Comparison of ENCODE assay signal across 9 mouse cellular contexts in genomic region chr16:39984205-39984634, GRCm38 (mm10). TPM values are rescaled to one million over a fixed set of nuclear protein-coding genes. Genes with fewer than 3 reads are reported as not detected.
DNase-seq lines count a peak whose midpoint lies in the region; ATAC-seq and TF ChIP-seq lines count a peak whose summit lies in the region.
"Had no signal": no experiment of that assay in that cellular context is flagged by ENCODE, and none has a peak within 500 bp of the region (broad histone marks: within the 10 kb centered on the region; RNA-seq: fewer than 3 reads in every experiment).

TSS of gene Lsamp (plus strand) at chr16:39984361.

- no peak within 1 kb of the TSS for H3K27ac ChIP-seq in kidney, embryonic 14.5 days (ENCODE audit: low read depth, low read length)
- no peak within 1 kb of the TSS for H3K27ac ChIP-seq in limb, embryonic 11.5 days (replicated peaks; ENCODE audit: low read depth, low read length)
- H3K27ac ChIP-seq in midbrain, embryonic 16.5 days (ENCODE audit: low read length): peak within 1 kb of the TSS; percentile 91
- H3K27ac ChIP-seq in testis, adult 2 months (ENCODE audit: control insufficient read depth, insufficient read depth, low read depth, low read length): no peak within 1 kb of the TSS

- peak within 1 kb of the TSS; percentile 37; the same call in 1 of the 2 replicates for H3K9ac ChIP-seq in kidney, embryonic 14.5 days (ENCODE audit: low read depth, low read length)
- peak within 1 kb of the TSS; percentile 40; the same call in 1 of the 2 replicates for H3K9ac ChIP-seq in limb, embryonic 11.5 days (ENCODE audit: low read length)
- peak within 1 kb of the TSS; percentile 89 for H3K9ac ChIP-seq in midbrain, embryonic 16.5 days (ENCODE audit: low read depth, low read length)

- no peak for TF ChIP-seq POLR2A in testis, adult 2 months (IDR thresholded peaks at IDR 0.05; ENCODE audit: control insufficient read depth, low read depth, low read length)

- peak; percentile 98 for ATAC-seq in kidney, embryonic 14.5 days (ENCODE audit: low FRiP score, low TSS enrichment)
- peak; percentile 94 for ATAC-seq in limb, embryonic 11.5 days (ENCODE audit: insufficient number of reproducible peaks, low FRiP score, low TSS enrichment, low read depth)
- ATAC-seq in midbrain, embryonic 16.5 days: peak; percentile 97

- DNase-seq in adrenal gland, postnatal 10 days: peak; percentile 83
- DNase-seq in cerebellum, postnatal 36 days: peak; percentile 90 to 96
- DNase-seq in gastrocnemius, postnatal 14 days: peak; percentile 39
- DNase-seq in limb, embryonic 11.5 days (ENCODE audit: low spot score): peak; percentile 89
- DNase-seq in T-cell, adult 2 months (ENCODE audit: low spot score): no peak

- WGBS in kidney, embryonic 14.5 days: under 1% methylated on average over 24 of the region's 24 CpGs
- WGBS in limb, embryonic 11.5 days: 2% methylated on average over 24 of the region's 24 CpGs
- 0% methylated on average over 24 of the region's 24 CpGs for WGBS in midbrain, embryonic 16.5 days

- no peaks in the 10 kb centered on the region for H3K9me3 ChIP-seq in kidney, embryonic 14.5 days (ENCODE audit: control insufficient read depth, low read length)
- H3K9me3 ChIP-seq in limb, embryonic 11.5 days (ENCODE audit: control insufficient read depth, low read length): no peaks in the 10 kb centered on the region
- H3K9me3 ChIP-seq in midbrain, embryonic 16.5 days (replicated peaks; ENCODE audit: control insufficient read depth, low read length, poor library complexity, severe bottlenecking): no peaks in the 10 kb centered on the region

- H3K4me2 ChIP-seq in kidney, embryonic 14.5 days (replicated peaks; ENCODE audit: low read depth, low read length): peak within 1 kb of the TSS; percentile 94
- peak within 1 kb of the TSS; percentile 94 for H3K4me2 ChIP-seq in limb, embryonic 11.5 days (ENCODE audit: low read depth, severe bottlenecking)
- peak within 1 kb of the TSS; percentile 56 for H3K4me2 ChIP-seq in midbrain, embryonic 16.5 days (ENCODE audit: low read length)

- TF ChIP-seq CTCF in testis, adult 2 months (IDR thresholded peaks at IDR 0.05; ENCODE audit: control insufficient read depth, insufficient read depth, insufficient replicate concordance, low read depth, low read length): peak; percentile 46; the same call in 1 of the 2 replicates

- 0 out of 2 replicates have a peak, but pooled peaks cover 4% of the 10 kb centered on the region for H3K27me3 ChIP-seq in kidney, embryonic 14.5 days (ENCODE audit: control insufficient read depth, insufficient read depth, low read length)
- no peaks in the 10 kb centered on the region for H3K27me3 ChIP-seq in limb, embryonic 11.5 days (ENCODE audit: control insufficient read depth, insufficient read depth, low read length)
- H3K27me3 ChIP-seq in midbrain, embryonic 16.5 days (ENCODE audit: control insufficient read depth, insufficient read depth, low read depth, low read length): no peaks in the 10 kb centered on the region
- H3K27me3 ChIP-seq in testis, adult 2 months (ENCODE audit: control insufficient read depth, insufficient read depth, low read length): no peaks in the 10 kb centered on the region; the same call in 1 of the 2 replicates

- H3K4me1 ChIP-seq in kidney, embryonic 14.5 days (ENCODE audit: control insufficient read depth, insufficient read depth, low read length): no peaks in the 10 kb centered on the region
- H3K4me1 ChIP-seq in limb, embryonic 11.5 days (ENCODE audit: control insufficient read depth, insufficient read depth, low read length): no peaks in the 10 kb centered on the region
- H3K4me1 ChIP-seq in midbrain, embryonic 16.5 days (ENCODE audit: control insufficient read depth, insufficient read depth, low read length): peaks cover 12% of the 10 kb centered on the region
- peaks cover 9% of the 10 kb centered on the region for H3K4me1 ChIP-seq in testis, adult 2 months (ENCODE audit: control insufficient read depth, insufficient read depth, low read length)

- intact Hi-C loops in gastrocnemius, postnatal 14 days (cut with DNase I; ENCODE audit: low total_unique reads): no loop called here

- no peaks in the 10 kb centered on the region for H3K36me3 ChIP-seq in kidney, embryonic 14.5 days (ENCODE audit: control insufficient read depth, insufficient read depth, low read length)
- H3K36me3 ChIP-seq in limb, embryonic 11.5 days (ENCODE audit: control insufficient read depth, insufficient read depth, low read length): no peaks in the 10 kb centered on the region; the same call in 1 of the 2 replicates
- H3K36me3 ChIP-seq in midbrain, embryonic 16.5 days (ENCODE audit: control insufficient read depth, insufficient read depth, low read length): no peaks in the 10 kb centered on the region
- no peaks in the 10 kb centered on the region for H3K36me3 ChIP-seq in testis, adult 2 months (ENCODE audit: control insufficient read depth, insufficient read depth, low read length)

- peak within 1 kb of the TSS; percentile 42 for H3K4me3 ChIP-seq in kidney, embryonic 14.5 days (ENCODE audit: low read length)
- peak within 1 kb of the TSS; percentile 44 for H3K4me3 ChIP-seq in limb, embryonic 11.5 days (ENCODE audit: low read depth, low read length)
- peak within 1 kb of the TSS; percentile 74 for H3K4me3 ChIP-seq in midbrain, embryonic 16.5 days (ENCODE audit: low read depth, low read length)
- H3K4me3 ChIP-seq in testis, adult 2 months (ENCODE audit: control insufficient read depth, low read depth, low read length): peak within 1 kb of the TSS; percentile 68
- H3K4me3 ChIP-seq: erythroblast, embryonic 14.5 days had no signal

RNA-seq across cellular contexts. Expression of gene Lsamp, which starts in this region (rescaled TPM):
- 10 to 100 TPM in 1 of 2 experiments, 1 to 10 TPM in 1; 4.9 to 10.3 TPM for total RNA-seq in adrenal gland, postnatal 10 days (2021)
- 1 to 10 TPM in 1 of 2 experiments, under 1 TPM in 1; 0.58 to 1.6 TPM for total RNA-seq in gastrocnemius, postnatal 14 days (2021)
- polyA plus RNA-seq in kidney, embryonic 14.5 days (2014; fragmentation: Nextera tagmentation; extraction: Ambion mirVana): 5.5 and 6.5 TPM in 2 replicates
- polyA plus RNA-seq in limb, embryonic 11.5 days (2014; fragmentation: Nextera tagmentation; extraction: Ambion mirVana): 3.1 and 3.9 TPM in 2 replicates
- 103 and 106 TPM in 2 replicates for polyA plus RNA-seq in midbrain, embryonic 16.5 days (2015; fragmentation: Nextera tagmentation; extraction: Ambion mirVana)
- polyA plus RNA-seq in testis, adult 2 months (2012; rRNA removed): 0.24 and 0.31 TPM in 2 replicates
- polyA plus RNA-seq: erythroblast, embryonic 14.5 days had no signal

Comparison
In these comparisons a context has a peak if more than half of its experiments do, and no peak if none do; other contexts are left out.
1. RNA of gene Lsamp (polyA plus RNA-seq): 103 to 106 TPM in midbrain, embryonic 16.5 days; 5.5 to 6.5 TPM in kidney, embryonic 14.5 days, 3.1 to 3.9 TPM in limb, embryonic 11.5 days and 0.24 to 0.31 TPM in testis, adult 2 months; every median in the first group is over 10 times any median in the second.
2. H3K9ac ChIP-seq: peak in every context shown above with its lines; median percentile 89 in midbrain, embryonic 16.5 days; 40 in limb, embryonic 11.5 days; 37 in kidney, embryonic 14.5 days.
3. Peak in every context shown above with its lines, with median percentiles within 50 percentile points of each other: ATAC-seq, H3K4me2 ChIP-seq and H3K4me3 ChIP-seq.